Mouse (Mus musculus) left cerebral cortex, adult 2 months (tissue): ENCODE measurements at regions not wholly inside any gene's neighbourhood (a gene's known extent, or its start where the extent isn't known, plus 50 kb on each side); places are given as distances from the start of the nearest gene placed in this dataset.

Experiments
- DNase-seq, 2 experiments: peaks; one replicate each; pipeline ENCODE4 v3.0.0; 2021 to 2022; ENCODE audit warnings: low spot score in 2 of 2, mixed read lengths in 1 of 2; ENCODE audit errors: extremely low spot score in 1 of 2
- H3K27ac ChIP-seq: fragments of 200-600 bp; 2 replicates; pipeline ENCODE4 v1.8.1; 2022
- H3K4me3 ChIP-seq: fragments of 200-600 bp; 2 replicates; pipeline ENCODE4 v1.8.1; 2022
- CTCF ChIP-seq: fragments of 200-600 bp; IDR thresholded peaks from 2 replicates; pipeline ENCODE4 v1.8.1; 2022; ENCODE audit warnings: antibody characterized with exemption, mild to moderate bottlenecking, moderate library complexity
- intact Hi-C: fragments of 180-260 bp; cut with DNase I; formaldehyde crosslinking; loops from one replicate; pipeline ENCODE4 v1.15.1; 2025

DNA sequence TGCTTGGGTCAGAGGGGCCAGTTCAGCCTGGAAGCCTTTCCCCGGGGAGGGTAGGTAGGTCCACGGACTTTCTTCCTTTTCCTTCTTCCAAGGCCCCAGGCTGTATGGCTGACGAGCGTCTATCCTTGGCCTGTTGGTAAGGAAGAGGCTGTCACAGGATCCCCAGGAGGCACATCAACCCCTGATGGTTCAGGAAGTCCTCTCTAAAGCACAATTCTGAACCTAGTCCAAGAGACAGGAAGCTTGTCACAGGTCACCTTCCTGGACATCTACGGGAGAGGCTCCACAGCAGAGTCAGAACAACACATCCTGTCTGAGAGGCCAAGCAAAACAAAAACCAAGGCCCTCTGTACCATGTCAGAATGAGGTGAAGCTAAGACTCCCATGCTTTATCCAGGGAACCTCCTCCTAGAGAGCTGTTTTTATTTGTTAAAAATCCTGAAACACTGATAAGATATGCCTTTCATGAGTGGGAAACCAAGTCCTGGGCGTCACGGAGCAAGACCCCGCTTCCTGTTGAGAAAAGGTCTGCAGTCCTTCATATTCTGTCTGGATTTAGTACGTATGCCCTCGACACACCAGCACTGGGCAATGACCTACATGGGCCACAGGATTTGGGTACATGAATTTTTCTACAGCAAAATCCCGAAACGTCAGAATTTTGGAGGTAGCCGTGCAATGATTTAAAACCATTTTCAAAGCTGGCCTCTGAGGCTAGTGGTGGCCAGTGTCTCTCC, 52.0 kb upstream of the Snrk start:
- intact Hi-C loops, result no loop called here
- DNase-seq, result no peak
- TF ChIP-seq CTCF, result no peak
- no peak overlapping the region for H3K4me3 ChIP-seq
- H3K27ac ChIP-seq, result no peak overlapping the region

DNA sequence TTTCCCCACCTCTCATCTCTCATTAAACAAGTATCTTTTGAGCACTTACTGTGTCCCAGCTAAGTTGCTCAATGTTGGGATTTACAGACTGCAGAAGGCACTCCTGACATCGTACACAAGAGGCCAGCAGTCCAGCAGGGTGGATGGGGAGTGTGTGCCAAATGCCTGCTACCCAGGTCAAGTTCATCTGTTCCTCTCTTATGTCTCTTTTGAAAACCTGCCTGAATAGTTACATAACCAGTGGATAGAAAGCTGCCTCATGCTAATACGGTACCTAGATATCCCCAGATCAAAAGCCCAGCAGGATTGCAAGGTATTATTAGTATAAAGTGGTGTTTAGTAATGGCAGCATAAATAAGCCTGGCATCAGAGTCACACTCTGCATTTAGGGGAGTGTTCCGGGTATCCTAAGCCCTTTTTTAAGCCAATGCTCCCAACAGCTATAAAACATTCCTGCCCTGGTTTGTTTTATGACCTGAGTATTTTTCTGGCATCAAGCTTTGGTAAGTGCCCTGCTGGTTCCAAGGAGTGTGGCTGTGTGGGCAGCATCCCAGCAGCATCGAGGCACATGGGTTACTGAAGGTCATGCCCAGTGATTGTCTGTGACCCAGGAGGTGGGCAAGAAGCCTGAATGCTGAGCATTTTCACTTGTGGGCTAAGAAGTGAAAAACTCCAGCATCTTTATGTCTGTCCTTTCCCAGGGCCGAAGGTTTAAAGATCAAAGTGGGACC, 59.1 kb upstream of the Pomgnt2 start:
- H3K4me3 ChIP-seq, result no peak overlapping the region
- no peak for DNase-seq
- intact Hi-C loops, result no loop called here
- H3K27ac ChIP-seq, result no peak overlapping the region
- TF ChIP-seq CTCF, result no peak

DNA sequence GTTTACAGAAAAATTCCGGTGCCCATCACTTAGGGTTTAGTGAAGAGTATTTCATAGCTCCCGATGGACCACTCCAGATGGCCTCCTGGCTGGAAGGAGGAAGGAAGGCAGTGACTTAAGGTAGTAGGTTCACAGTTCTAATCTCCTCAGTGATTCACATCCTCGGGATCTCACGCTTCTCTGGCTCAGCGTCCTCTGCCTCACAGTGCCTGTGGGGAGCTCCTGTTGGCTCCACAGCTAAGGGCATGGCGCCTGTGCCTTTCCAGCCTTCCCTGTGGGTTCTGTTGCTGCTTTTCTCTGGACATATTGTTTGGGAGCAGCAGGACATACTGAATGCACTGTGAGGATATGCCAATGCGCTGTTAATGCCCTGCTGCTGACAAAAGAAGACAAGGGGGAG, 54.8 kb upstream of the Pomgnt2 start:
- no peak for DNase-seq
- no peak overlapping the region for H3K4me3 ChIP-seq
- intact Hi-C loops, result no loop called here
- no peak overlapping the region for H3K27ac ChIP-seq
- TF ChIP-seq CTCF, result no peak

DNA sequence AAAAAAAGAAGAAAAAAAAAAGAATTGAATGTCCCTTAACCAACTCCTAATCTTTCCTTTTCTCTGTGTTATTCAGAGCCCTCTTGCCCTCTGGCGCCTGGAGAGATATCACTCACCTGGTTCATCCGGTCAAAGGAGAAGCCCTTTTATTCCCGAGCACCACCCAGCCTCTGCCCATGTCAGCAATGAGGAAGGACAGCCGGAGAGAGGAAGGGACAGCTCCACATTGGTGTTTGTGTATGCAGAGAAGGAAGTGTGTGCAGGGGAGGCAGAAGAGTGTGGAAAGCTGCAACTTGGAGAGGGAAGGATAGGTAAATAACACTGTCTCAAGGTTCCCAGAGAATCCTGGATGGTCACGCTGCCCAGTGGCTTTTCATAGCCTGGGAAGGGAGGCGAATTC, 54.2 kb upstream of the Pomgnt2 start:
- DNase-seq, result no peak
- Histone ChIP-seq H3K27ac (no peak overlapping the region), H3K4me3 (no peak overlapping the region)
- intact Hi-C loops, result no loop called here
- no peak for TF ChIP-seq CTCF

DNA sequence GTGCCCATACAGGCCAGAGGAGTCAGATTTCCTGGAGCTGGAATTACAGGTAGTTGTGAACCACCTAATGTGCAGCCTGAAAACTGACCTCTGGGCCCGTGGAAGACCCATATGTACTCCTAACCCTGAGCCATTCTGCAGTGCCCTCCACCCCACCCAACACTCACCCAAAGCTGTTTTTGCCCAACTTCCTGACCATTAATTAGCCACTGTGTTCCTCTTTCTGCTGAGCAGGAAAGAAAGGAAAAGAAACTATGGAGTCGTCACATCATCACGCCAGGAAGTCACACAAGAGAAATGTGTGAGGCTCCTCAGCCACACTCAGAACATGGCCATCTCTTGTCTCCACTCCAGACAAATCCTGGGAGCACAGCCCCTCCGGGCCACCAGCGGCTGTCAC, 52.1 kb upstream of the Pomgnt2 start:
- no peak for DNase-seq
- Histone ChIP-seq H3K27ac (no peak overlapping the region), H3K4me3 (no peak overlapping the region)
- intact Hi-C loops, result no loop called here
- no peak for TF ChIP-seq CTCF

GRCm38 (mm10) chr9:122047962-122048625, 51.2 kb upstream of the Pomgnt2 start:
- DNase-seq, result peak; percentile 14 to 37
- intact Hi-C loops, result no loop called here
- no peak for TF ChIP-seq CTCF
- Histone ChIP-seq H3K4me3 (no peak overlapping the region), H3K27ac (no peak overlapping the region)
